Mouse (Mus musculus): ENCODE data around the gene Fbxl16. TPM values are rescaled to one million over a fixed set of nuclear protein-coding genes. Genes with fewer than 3 reads are reported as not detected.

Gene Fbxl16
- polyA plus RNA-seq, 1 experiment from 2014 or later: 2.2 TPM

DNA sequence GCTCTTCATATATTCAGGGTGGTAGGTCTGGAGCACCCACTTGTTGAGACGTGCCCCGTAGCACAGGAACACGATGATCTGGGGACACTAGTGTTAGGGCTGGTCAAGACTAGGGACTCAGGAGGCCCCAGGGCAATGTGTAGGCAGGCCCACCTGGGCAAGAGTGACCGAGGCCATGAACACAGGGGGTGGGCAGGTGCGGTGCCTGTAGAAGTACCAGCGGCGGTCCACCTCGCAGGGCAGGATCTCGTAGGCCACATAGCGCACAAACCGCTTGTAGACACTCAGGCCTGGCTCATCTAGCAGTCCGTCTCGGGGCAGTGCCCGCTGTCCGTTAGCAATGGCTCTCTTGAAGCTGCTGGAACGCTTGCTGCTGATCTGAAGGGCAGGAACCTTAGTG lies 26.9 kb downstream of the Fbxl16 start:
- Histone ChIP-seq H3K4me1 (ENCODE audit: control insufficient read depth, insufficient read depth, low read length) (peaks cover 54% of the 10 kb centered on the region), H3K4me3 (ENCODE audit: low read length) (no peak overlapping the region; the same call in 1 of the 2 replicates), H3K36me3 (ENCODE audit: control insufficient read depth, insufficient read depth, low read length) (peaks cover 10% of the 10 kb centered on the region), H3K27ac (ENCODE audit: low read length) (no peak overlapping the region), H3K9me3 (ENCODE audit: control insufficient read depth, low read length) (no peaks in the 10 kb centered on the region), H3K27me3 (replicated peaks; ENCODE audit: control insufficient read depth, insufficient read depth, low read length) (no peaks in the 10 kb centered on the region), H3K9ac (ENCODE audit: low read depth, low read length) (0 out of 2 replicates have a peak overlapping the region, but pooled peaks have one; percentile 72), H3K4me2 (ENCODE audit: low read depth, low read length) (no peak overlapping the region)
- ATAC-seq: no peak
- WGBS: 91% methylated on average over 16 of the region's 16 CpGs

DNA sequence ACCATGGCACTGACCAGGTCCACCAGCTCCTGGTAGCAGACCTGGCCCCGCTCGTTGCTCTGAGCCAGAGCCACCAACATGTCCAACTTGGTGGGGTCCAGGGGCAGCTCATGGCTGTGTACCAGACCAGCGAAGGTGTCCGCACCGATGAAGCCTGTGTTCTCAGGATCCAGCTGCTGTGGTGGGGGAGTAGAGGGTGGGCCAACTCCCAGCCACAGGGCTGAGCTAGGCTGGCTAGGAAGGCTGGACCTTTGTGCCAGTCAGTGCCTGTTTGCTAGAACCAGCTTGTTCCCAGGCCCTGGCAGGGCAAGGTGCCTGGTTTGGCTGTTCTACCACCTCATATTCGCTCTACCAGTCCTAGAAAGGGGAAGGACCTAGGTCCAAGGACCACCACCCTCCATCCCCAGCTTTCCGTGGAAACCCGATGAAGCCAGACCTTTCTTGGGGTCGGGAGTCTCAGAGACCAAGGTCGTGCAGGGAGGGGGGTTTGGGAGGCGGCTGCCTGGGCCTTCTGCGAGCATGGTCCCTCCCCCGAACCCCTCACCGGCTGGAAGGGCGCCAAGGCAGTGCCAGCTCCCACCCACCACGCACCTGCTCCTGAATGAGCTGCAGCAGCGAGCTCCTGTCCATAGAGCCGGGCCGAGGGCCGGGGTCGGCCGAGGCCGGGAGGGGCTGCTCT lies 27.7 kb downstream of the Fbxl16 start:
- no peak for ATAC-seq
- WGBS: 21% methylated on average over 23 of the region's 23 CpGs
- Histone ChIP-seq H3K9me3 (ENCODE audit: control insufficient read depth, low read length) (no peaks in the 10 kb centered on the region), H3K4me1 (ENCODE audit: control insufficient read depth, insufficient read depth, low read length) (peaks cover 47% of the 10 kb centered on the region), H3K27ac (ENCODE audit: low read length) (peak overlapping the region; percentile 3), H3K9ac (ENCODE audit: low read depth, low read length) (peak overlapping the region; percentile 72), H3K36me3 (ENCODE audit: control insufficient read depth, insufficient read depth, low read length) (peaks cover 11% of the 10 kb centered on the region; the same call in 1 of the 2 replicates), H3K4me2 (ENCODE audit: low read depth, low read length) (peak overlapping the region; percentile 87), H3K27me3 (replicated peaks; ENCODE audit: control insufficient read depth, insufficient read depth, low read length) (no peaks in the 10 kb centered on the region), H3K4me3 (ENCODE audit: low read length) (peak overlapping the region; percentile 43)

DNA sequence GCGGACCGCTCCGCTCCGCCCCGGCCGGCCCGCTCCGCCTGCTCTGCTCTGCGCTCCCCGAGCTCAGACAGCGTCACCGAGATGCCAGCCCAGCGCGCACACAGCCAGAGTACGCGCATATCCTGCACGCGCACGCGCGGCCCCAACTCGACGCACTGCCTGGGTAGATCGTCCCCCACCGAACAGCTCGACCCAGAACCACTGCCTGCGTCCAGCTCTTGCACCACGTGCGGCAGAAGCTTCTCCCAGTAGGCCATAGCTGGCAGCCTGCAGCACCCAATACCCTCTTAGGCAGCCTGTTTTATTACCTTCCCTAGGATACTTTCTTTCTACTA lies 28.2 kb downstream of the Fbxl16 start, which contains the start of gene Rhbdl1:
Gene Rhbdl1, minus strand, starts transcription at position 220 of the 335 bp plus-strand sequence.
- Histone ChIP-seq H3K9me3 (ENCODE audit: control insufficient read depth, low read length) (no peaks in the 10 kb centered on the region), H3K9ac (ENCODE audit: low read depth, low read length) (peak within 1 kb of the TSS; percentile 72), H3K4me3 (ENCODE audit: low read length) (peak within 1 kb of the TSS; percentile 43), H3K27me3 (replicated peaks; ENCODE audit: control insufficient read depth, insufficient read depth, low read length) (no peaks in the 10 kb centered on the region), H3K4me1 (ENCODE audit: control insufficient read depth, insufficient read depth, low read length) (peaks cover 41% of the 10 kb centered on the region), H3K4me2 (ENCODE audit: low read depth, low read length) (peak within 1 kb of the TSS; percentile 87), H3K27ac (ENCODE audit: low read length) (peak within 1 kb of the TSS; percentile 3), H3K36me3 (ENCODE audit: control insufficient read depth, insufficient read depth, low read length) (peaks cover 16% of the 10 kb centered on the region; the same call in 1 of the 2 replicates)
- WGBS: 4% methylated on average over 29 of the region's 29 CpGs
- no peak for ATAC-seq

DNA sequence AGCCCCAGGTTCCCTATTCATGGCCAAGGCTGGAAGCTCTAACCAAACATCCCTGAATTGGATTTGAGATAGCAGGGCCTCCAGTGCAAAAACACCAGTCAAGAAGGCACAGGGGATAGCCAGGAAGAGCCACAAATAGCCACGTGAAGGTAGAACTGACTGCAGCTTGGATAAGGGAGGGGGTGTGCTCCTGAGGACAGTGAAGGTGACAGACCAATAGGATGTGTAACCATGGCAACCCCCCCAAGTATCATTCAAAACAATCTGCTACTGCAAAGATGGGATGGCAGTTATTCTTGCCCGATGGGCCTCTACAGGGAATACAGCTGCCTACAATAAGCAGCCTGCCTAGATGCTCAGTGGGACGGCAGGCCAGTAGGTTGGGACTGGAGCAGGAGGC lies 28.6 kb downstream of the Fbxl16 start:
- Histone ChIP-seq H3K9ac (ENCODE audit: low read depth, low read length) (peak overlapping the region; percentile 72), H3K27ac (ENCODE audit: low read length) (peak overlapping the region; percentile 3; the same call in 1 of the 2 replicates), H3K27me3 (replicated peaks; ENCODE audit: control insufficient read depth, insufficient read depth, low read length) (no peaks in the 10 kb centered on the region), H3K4me3 (ENCODE audit: low read length) (no peak overlapping the region; the same call in 1 of the 2 replicates), H3K36me3 (ENCODE audit: control insufficient read depth, insufficient read depth, low read length) (peaks cover 19% of the 10 kb centered on the region; the same call in 1 of the 2 replicates), H3K4me2 (ENCODE audit: low read depth, low read length) (peak overlapping the region; percentile 87), H3K4me1 (ENCODE audit: control insufficient read depth, insufficient read depth, low read length) (peaks cover 39% of the 10 kb centered on the region), H3K9me3 (ENCODE audit: control insufficient read depth, low read length) (no peaks in the 10 kb centered on the region)
- ATAC-seq: no peak
- WGBS: 49% methylated on average over 3 of the region's 3 CpGs

DNA sequence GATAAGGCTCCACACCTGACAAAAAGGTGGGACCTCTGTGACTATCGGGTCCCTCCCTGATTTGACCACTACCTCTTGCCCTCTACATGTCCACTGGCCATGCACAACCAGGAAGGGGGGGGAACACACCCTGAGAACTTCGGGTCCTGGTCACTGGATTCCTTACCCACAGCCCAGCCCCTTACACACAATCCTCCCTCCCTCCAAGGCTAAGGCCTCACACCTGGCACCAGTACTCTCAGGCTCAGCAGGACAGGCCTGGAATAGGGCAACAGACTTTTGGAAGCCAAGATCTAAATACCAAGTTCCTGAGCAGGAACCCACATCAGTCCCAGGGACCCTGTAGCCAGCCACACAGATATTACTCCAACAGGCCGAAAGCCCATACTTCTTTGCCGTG lies 30.0 kb downstream of the Fbxl16 start:
- Histone ChIP-seq H3K27ac (ENCODE audit: low read length) (peak overlapping the region; percentile 60), H3K4me1 (ENCODE audit: control insufficient read depth, insufficient read depth, low read length) (peaks cover 47% of the 10 kb centered on the region), H3K27me3 (replicated peaks; ENCODE audit: control insufficient read depth, insufficient read depth, low read length) (no peaks in the 10 kb centered on the region), H3K36me3 (ENCODE audit: control insufficient read depth, insufficient read depth, low read length) (peaks cover 19% of the 10 kb centered on the region; the same call in 1 of the 2 replicates), H3K4me3 (ENCODE audit: low read length) (no peak overlapping the region), H3K4me2 (ENCODE audit: low read depth, low read length) (no peak overlapping the region), H3K9me3 (ENCODE audit: control insufficient read depth, low read length) (no peaks in the 10 kb centered on the region), H3K9ac (ENCODE audit: low read depth, low read length) (0 out of 2 replicates have a peak overlapping the region, but pooled peaks have one; percentile 26)
- no peak for ATAC-seq
- 84% methylated on average over 4 of the region's 4 CpGs for WGBS

DNA sequence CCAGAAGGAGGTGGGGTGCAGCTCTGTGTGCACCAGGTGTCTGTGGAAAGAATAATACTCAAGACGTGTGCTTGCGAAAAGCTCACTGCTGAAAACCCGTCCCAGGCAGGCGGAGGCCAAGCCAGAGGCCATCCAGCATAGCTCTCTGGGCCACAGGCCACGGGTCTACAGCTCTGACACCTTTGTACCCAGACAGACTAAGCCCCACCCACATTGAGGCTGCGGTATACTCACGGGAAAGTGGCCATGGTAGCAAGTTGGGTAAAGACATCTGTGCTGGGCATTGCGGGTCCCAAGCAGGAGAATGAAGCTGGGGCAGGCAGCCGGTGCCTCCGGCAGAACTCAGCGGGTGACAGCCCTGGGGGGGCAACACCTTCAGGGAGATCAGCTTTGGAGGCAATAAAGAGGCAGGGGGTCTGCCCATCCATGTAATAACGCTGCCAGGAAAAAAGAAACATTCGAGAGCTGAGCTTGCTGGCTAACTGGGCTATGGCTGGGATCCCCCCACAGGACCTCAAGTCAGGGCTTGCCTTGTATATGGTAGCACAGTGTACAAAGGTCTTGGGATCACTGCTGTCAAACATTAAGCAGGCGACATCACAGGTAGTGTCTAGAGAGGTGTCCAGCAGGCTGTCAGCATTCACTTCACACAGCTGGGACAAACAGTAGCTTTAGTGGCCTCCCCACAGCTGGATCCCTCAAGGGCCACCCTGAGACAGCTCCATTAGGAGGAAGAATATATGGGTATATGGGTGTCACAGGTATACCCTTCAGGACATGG lies 30.8 kb downstream of the Fbxl16 start:
- no peaks in the 10 kb centered on the region for H3K9me3 ChIP-seq (ENCODE audit: control insufficient read depth, low read length)
- peaks cover 40% of the 10 kb centered on the region for H3K4me1 ChIP-seq (ENCODE audit: control insufficient read depth, insufficient read depth, low read length)
- H3K4me3 ChIP-seq (ENCODE audit: low read length): no peak overlapping the region
- H3K4me2 ChIP-seq (ENCODE audit: low read depth, low read length): peak overlapping the region; percentile 18; the same call in 1 of the 2 replicates
- no peaks in the 10 kb centered on the region for H3K27me3 ChIP-seq (replicated peaks; ENCODE audit: control insufficient read depth, insufficient read depth, low read length)
- H3K27ac ChIP-seq (ENCODE audit: low read length): peak overlapping the region; percentile 60
- peak; percentile 56 for ATAC-seq
- peaks cover 19% of the 10 kb centered on the region; the same call in 1 of the 2 replicates for H3K36me3 ChIP-seq (ENCODE audit: control insufficient read depth, insufficient read depth, low read length)
- 77% methylated on average over 14 of the region's 14 CpGs for WGBS
- H3K9ac ChIP-seq (ENCODE audit: low read depth, low read length): peak overlapping the region; percentile 2; the same call in 1 of the 2 replicates

DNA sequence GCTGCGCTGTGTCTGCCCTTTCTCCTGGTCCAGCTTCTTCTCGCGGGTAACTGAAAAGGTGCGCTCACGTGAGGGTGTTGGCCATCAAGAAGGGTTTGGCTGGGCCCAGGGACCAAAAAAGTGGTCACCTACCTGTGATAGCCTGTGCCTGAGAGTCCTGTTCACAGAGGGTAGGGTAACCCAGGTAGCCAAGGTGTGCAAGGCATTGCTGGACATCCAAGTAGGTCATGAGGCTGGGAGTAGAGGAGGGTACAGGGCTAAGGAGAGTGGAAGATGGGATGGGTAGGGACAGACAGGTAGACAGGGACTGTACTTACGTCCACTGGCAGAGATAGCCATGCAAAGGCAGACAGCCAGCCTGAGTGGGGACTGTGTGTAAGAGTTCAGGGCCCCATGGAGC lies 31.6 kb downstream of the Fbxl16 start:
- Histone ChIP-seq H3K9ac (ENCODE audit: low read depth, low read length) (no peak overlapping the region), H3K27me3 (replicated peaks; ENCODE audit: control insufficient read depth, insufficient read depth, low read length) (no peaks in the 10 kb centered on the region), H3K4me1 (ENCODE audit: control insufficient read depth, insufficient read depth, low read length) (peaks cover 35% of the 10 kb centered on the region), H3K9me3 (ENCODE audit: control insufficient read depth, low read length) (no peaks in the 10 kb centered on the region), H3K4me2 (ENCODE audit: low read depth, low read length) (no peak overlapping the region), H3K36me3 (ENCODE audit: control insufficient read depth, insufficient read depth, low read length) (peaks cover 19% of the 10 kb centered on the region; the same call in 1 of the 2 replicates), H3K4me3 (ENCODE audit: low read length) (no peak overlapping the region), H3K27ac (ENCODE audit: low read length) (no peak overlapping the region)
- ATAC-seq: no peak
- WGBS: 94% methylated on average over 6 of the region's 6 CpGs

DNA sequence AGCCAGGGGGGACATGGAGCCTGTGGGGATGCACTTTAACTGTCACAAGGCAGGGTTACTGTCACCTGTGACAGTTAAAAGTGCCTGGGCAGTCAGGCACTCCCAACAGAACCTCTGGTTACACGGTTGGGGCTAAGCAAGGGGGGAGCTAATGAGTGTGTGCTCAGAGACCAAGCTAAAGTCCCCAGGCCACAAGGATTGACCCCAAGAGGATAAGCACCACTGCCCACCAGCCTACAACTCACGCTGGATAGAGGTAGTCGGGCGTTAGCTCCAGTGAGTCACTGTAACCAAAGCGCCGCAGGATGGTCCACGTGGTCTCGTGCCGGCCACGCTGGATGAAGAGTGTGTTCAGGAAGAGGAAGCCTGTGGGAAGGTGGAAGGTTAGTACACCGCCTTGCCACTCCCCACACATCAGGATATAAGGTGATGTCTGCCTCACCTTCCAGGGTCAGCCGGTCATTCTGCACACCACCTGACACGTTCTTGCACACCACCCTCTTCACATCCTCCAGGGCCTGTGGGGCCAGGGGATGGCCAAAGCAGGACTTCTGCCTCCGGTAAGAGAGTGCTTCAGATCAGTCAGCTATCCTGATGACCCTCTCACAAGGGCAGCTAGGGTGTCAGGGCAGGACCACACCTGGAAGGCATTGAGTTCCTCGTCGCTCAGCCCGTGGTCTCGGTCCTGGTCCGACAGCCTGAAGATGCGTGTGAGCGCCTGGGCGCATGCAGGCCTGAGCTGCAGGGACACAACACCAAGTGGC lies 32.4 kb downstream of the Fbxl16 start, which contains the start of gene Gm20683:
Gene Gm20683, minus strand, starts transcription at position 647 of the 764 bp plus-strand sequence.
- no peak within 1 kb of the TSS for H3K9ac ChIP-seq (ENCODE audit: low read depth, low read length)
- H3K4me1 ChIP-seq (ENCODE audit: control insufficient read depth, insufficient read depth, low read length): peaks cover 27% of the 10 kb centered on the region
- WGBS: 94% methylated on average over 22 of the region's 22 CpGs
- no peaks in the 10 kb centered on the region for H3K9me3 ChIP-seq (ENCODE audit: control insufficient read depth, low read length)
- H3K4me3 ChIP-seq (ENCODE audit: low read length): no peak within 1 kb of the TSS
- no peak within 1 kb of the TSS for H3K27ac ChIP-seq (ENCODE audit: low read length)
- no peak within 1 kb of the TSS for H3K4me2 ChIP-seq (ENCODE audit: low read depth, low read length)
- H3K36me3 ChIP-seq (ENCODE audit: control insufficient read depth, insufficient read depth, low read length): peaks cover 19% of the 10 kb centered on the region; the same call in 1 of the 2 replicates
- ATAC-seq: no peak
- no peaks in the 10 kb centered on the region for H3K27me3 ChIP-seq (replicated peaks; ENCODE audit: control insufficient read depth, insufficient read depth, low read length)

DNA sequence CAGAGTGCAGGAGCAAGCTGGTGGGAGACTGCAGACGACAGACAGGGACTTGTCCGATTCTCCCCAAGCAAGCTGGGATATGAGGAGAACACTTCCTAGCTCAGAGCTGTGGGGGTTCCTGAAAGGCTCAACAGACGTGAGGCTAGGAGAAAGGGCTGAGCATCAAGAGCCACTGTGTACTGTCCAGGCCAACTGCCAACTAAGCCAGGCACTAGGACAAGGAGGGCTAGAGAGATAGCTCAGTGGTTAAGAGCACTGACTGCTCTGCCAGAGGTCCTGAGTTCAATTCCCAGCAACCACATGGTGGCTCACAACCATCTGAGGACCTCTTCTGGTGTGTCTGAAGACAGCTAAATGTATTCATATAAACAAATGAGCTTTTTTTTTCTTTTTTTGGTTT lies 33.6 kb downstream of the Fbxl16 start:
- Histone ChIP-seq H3K9me3 (ENCODE audit: control insufficient read depth, low read length) (no peaks in the 10 kb centered on the region), H3K4me3 (ENCODE audit: low read length) (no peak overlapping the region), H3K4me2 (ENCODE audit: low read depth, low read length) (no peak overlapping the region), H3K4me1 (ENCODE audit: control insufficient read depth, insufficient read depth, low read length) (peaks cover 15% of the 10 kb centered on the region), H3K9ac (ENCODE audit: low read depth, low read length) (no peak overlapping the region), H3K36me3 (ENCODE audit: control insufficient read depth, insufficient read depth, low read length) (peaks cover 19% of the 10 kb centered on the region; the same call in 1 of the 2 replicates), H3K27me3 (replicated peaks; ENCODE audit: control insufficient read depth, insufficient read depth, low read length) (no peaks in the 10 kb centered on the region), H3K27ac (ENCODE audit: low read length) (no peak overlapping the region)
- ATAC-seq: no peak
- WGBS: 85% methylated on average over 3 of the region's 3 CpGs

All from intestine, embryonic 16.5 days (tissue).